Mouse (Mus musculus) right cerebral cortex, postnatal 14 days (tissue): ENCODE data around the gene Sbk3.

Experiments used
- DNase-seq: peaks from one replicate; pipeline ENCODE4 v3.0.0; 2022

Gene Sbk3

GRCm38 (mm10) chr7:4993347-4993998, 22.5 kb upstream of the Sbk3 start:
- no peak for DNase-seq

DNA sequence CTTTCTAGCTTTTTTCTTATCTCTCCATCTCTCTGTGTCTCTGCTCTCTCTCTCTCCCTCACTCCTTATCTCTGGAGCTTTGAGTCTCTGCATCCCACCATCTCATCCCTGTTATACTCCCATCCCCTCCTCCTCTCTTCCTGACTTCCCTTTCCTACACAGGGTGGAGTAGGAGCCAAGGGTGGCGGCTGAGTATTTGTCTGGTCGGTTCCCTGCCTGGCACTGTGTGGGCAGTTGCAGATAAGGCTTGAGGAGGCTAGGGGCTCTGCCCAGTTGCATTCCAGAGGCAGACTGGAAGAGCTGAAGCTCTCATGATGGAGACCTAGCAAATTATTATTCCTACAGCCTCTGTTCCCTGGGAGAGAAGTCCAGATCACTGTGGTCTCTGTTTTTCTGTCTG, 17.3 kb upstream of the Sbk3 start:
- no peak for DNase-seq

DNA sequence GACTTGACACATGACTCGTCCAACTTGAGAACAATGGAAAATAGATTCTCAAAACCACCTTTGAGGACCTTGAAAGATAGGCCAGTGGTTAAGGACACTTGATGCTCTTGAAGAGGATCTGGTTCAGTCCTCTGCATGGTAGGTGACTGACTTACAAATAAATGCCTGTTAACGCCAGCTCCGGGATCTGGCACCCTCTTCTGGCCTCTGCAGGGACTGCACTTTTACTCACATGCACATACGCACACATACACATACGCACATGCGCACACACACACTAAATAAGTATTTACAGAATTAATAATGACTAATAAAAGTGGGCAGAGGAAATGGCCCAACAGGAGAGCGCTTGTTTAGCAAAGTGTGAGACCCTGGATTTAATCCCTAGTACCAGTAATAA, 5.9 kb upstream of the Sbk3 start:
- no peak for DNase-seq

- DNase-seq, result no peak
These were observed 4.5 kb upstream of the Sbk3 start for GRCm38 (mm10) chr7:4975455-4975854.

GRCm38 (mm10) chr7:4972321-4973047, 1.5 kb upstream of the Sbk3 start:
- DNase-seq, result no peak

DNA sequence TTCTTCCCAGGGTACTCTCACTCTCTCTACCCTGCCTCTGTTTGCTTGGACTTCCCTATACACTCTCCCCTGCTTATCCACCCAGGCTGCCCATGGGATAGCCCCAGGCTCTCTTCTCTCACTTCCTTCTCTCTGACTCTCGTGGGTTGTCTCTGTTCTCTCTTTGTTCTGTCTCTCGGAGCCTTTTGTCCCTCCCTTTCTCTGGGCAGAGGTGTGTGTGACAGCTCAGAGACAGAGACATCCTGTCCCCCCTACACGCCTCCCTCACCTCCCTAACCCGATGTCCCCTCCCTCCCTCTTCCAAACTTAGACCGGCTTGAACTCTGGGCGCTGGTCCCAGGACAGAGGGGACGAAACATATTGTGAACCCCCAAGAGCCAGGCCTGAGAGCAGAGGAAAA, 742 bp upstream of the Sbk3 start:
- DNase-seq, result no peak

GRCm38 (mm10) chr7:4964988-4965387, 6.0 kb downstream of the Sbk3 start:
- no peak for DNase-seq

- DNase-seq, result peak; percentile 76
These were observed 6.7 kb downstream of the Sbk3 start, which contains the start of gene Sbk2 for GRCm38 (mm10) chr7:4964272-4964671. Gene Sbk2 (minus strand): TSS chr7:4964406.

DNA sequence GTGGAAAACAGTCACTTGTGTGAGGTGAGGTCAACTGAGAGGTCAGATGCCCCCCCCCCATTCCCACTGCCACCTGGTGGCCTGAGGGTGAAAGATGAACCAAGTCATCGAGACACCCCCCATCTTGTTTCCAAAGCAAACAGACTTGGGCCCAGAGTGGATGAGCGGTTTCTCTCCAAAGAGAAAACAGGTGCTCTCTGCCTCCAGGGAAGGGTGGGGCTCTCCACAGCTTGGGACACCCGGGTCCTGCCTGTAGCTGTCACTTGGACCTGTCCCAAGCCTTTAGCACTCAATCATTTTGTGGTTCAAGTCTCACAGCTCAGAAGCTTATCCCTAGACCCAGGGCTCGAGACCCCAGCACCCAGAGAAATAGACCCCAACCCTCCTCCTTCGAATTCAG, 7.4 kb downstream of the Sbk3 start:
- DNase-seq, result no peak

DNA sequence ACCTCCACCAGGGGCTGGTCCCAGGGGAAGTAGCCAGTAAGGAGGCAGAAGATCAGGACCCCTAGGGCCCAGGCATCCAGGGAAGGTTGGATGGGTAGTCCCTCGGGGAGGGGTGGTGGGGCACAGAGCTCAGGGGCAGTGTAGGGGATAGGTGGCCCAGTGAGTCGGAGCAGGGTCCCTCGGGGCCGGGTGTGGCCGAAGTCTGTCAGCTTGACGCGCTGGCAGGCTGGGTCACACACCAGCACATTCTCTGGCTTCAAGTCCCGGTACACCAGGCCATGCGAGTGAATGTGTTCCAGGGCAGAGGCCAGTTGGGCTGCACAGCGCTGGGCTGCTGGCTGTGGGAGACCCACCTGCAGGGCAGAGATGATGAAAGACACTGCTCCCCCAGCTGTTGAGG, 13.6 kb downstream of the Sbk3 start:
- DNase-seq, result no peak

GRCm38 (mm10) chr7:4953815-4954445, 17.0 kb downstream of the Sbk3 start:
- no peak for DNase-seq

DNA sequence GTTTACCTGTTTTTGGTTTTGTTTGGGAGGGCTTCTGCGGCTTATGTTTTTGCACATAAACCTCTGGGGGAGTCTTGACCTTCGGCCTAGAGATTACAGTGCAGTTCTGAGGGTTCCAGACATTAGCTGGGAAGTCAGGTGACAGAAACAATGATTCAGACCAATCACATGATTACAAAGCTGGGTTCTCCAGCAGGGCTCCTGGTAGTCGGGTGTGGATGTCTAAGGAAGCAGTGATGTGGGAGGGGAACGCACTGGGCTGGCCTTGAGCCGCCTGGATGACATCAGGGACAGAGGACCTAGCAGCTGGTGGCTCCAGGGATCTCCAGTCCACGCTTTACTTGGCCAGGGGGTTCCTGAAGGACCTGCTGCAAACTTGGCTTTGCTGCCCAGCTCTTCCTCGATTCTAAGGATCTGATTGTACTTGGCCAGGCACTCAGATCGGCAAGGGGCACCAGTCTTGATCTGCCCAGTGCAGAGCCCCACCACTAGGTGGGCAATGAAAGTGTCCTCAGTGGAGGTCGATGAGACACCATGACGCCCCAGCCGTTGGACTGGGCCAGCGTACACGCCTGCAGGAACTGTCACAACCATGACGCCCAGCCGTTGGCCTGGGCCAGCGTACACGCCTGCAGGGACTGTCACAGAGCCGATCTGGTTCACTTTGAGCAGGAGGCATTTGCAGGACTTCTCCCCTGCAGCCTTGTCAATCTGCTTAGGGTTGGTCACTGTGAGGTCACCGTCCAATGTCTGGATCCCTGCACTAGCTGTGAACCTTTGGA, 20.2 kb downstream of the Sbk3 start:
- no peak for DNase-seq

DNA sequence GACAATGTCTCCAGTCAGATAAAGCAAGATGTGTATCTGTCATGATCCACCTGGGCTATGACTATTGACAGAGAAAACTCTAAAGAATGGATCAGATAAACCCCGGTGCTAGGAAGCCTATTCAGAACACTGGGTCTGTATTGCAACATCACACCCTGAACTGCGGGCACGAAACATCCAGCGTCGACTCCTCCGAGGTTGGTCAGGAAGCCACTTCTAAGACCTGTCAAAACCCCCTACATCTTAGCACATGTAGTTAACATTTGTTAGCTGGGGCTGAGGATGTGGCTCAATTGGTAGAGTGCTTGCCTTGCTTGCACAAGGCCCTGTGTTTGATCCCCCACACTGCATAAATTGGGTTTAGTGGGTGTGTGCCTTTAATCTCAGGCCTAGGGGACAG, 22.6 kb downstream of the Sbk3 start:
- no peak for DNase-seq

GRCm38 (mm10) chr7:4947855-4948254, 23.1 kb downstream of the Sbk3 start:
- no peak for DNase-seq

- DNase-seq, result peak; percentile 91
These were observed 27.6 kb downstream of the Sbk3 start for GRCm38 (mm10) chr7:4943223-4943815.

GRCm38 (mm10) chr7:4942673-4943072, 28.3 kb downstream of the Sbk3 start:
- no peak for DNase-seq

GRCm38 (mm10) chr7:4940068-4940479, 30.9 kb downstream of the Sbk3 start:
- peak; percentile 84 for DNase-seq

DNA sequence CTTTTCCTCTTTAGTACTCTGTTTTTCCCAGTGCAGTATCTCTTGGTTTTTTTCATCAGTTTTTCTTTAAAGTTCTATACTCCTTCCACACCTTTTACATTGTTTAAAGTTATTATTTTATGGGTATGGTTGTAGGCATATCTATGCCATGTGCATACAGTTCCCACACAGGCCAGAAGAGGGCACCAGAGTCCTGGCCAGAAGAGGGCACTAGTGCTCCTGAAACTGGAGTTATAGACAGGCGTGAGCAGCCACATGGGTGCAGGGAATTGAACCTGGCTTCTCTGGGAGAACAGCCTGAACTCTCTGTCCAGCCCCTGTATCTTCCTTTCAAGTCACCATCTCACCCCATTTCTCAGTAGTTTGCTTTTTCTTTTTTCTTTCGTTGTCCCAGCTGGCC, 32.5 kb downstream of the Sbk3 start:
- peak; percentile 70 for DNase-seq

DNA sequence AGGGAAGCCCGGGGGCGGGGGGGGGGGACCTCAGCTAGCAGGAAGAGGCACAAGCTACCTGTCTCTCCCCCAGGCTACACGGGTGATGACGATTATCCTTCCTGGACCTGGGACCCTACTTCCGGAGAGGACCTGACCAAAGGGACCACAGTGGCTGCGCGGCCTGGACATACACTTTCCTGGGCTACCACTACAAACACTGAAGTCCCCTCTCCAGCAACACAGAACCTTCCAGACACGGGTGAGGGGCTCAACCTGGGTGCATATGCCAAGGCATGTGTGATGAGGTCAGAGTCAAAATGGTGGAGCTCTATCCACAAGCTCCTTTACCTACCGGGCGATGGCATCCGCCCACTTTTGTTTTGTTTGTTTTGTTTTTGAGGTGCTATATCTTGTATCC, 33.6 kb downstream of the Sbk3 start:
- no peak for DNase-seq

DNA sequence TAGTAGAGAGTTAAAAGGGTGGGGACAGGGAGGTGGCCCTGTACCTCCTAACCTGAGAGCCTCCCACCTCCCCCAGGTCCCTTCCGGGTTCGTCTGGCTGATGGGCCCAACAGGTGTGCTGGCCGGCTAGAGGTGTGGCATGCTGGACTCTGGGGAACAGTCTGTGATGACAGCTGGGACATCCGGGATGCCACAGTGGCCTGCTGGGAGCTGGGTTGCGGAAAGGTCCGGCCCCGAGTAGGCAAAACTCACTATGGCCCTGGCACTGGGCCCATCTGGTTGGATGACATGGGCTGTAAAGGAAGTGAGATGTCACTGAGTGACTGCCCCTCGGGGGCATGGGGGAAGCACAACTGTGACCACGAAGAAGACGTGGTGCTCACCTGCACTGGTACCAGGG, 34.1 kb downstream of the Sbk3 start:
- no peak for DNase-seq

DNA sequence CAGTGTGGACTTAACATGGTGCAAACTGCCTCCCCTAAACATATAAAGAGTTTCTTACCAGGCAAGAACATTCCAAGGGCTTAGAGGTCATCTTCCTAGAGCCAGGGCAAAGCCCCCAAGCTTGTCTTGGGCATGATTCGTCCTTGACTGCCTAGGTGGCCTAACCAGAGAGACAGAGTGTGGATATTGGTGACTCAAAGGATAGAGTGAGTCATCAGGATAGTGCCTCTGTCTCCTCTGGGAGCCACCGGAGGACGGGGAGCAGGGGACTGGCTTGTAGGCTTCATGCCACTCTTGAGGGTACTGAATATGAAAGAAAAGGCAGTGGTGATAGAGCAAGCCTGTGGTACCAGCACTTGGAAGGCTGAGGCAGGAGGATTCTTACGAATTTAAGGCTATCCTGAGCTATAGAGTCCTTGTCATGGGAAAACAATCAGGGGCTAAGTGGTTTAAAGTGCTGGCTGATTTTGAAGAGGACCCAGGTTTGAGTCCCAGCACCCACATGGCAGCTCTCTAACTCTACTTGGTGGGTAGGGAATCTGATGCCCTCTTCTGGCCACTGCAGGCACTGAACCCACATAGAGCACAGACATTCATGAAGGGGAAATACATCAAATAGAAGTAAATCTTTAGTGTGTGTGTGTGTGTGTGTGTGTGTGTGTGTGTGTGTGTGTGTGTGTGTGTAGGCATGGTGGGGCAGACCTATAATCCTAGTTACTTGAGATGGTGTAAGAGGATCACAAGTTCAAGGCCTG, 36.6 kb downstream of the Sbk3 start:
- no peak for DNase-seq

DNA sequence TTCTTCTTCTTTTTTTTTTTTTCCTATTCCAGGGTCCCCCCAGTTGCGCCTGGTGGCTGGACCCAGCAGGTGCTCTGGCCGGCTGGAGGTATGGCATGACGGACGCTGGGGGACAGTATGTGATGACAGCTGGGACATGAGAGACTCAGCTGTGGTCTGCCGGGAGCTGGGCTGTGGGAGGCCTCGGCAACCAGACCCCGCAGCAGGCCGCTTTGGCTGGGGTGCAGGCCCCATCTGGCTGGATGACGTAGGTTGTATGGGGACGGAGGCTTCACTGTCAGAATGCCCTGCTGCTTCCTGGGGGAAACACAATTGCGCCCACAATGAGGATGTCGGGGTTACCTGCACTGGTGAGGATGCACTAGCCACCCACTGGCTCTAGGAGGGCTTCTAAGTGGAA, 37.9 kb downstream of the Sbk3 start:
- DNase-seq, result no peak
